Mouse (Mus musculus): ENCODE measurements around the gene Senp1.

Gene Senp1

GRCm38 (mm10) chr15:98048918-98049700 is 44.4 kb downstream of the Senp1 start:
- DNase-seq (ENCODE audit: low spot score in 2 of 2) = no peak

- DNase-seq (ENCODE audit: low spot score in 2 of 2) = no peak
These were observed 49.2 kb downstream of the Senp1 start for GRCm38 (mm10) chr15:98044387-98044786.

- no peak for DNase-seq (ENCODE audit: low spot score in 2 of 2)
These were observed 49.6 kb downstream of the Senp1 start for GRCm38 (mm10) chr15:98043967-98044366.

- no peak for DNase-seq (ENCODE audit: low spot score in 2 of 2)
These were observed 51.0 kb downstream of the Senp1 start for GRCm38 (mm10) chr15:98042508-98042907.

- no peak for DNase-seq (ENCODE audit: low spot score in 2 of 2)
These were observed 53.9 kb downstream of the Senp1 start for GRCm38 (mm10) chr15:98039682-98040081.

GRCm38 (mm10) chr15:98036578-98036977 is 57.0 kb downstream of the Senp1 start:
- no peak for DNase-seq (ENCODE audit: low spot score in 2 of 2)

GRCm38 (mm10) chr15:98035076-98035755 is 58.3 kb downstream of the Senp1 start:
- no peak for DNase-seq (ENCODE audit: low spot score in 2 of 2)

GRCm38 (mm10) chr15:98033233-98033748 is 60.3 kb downstream of the Senp1 start:
- DNase-seq (ENCODE audit: low spot score in 2 of 2) = no peak

- no peak for DNase-seq (ENCODE audit: low spot score in 2 of 2)
These were observed 63.7 kb downstream of the Senp1 start for GRCm38 (mm10) chr15:98029798-98030197.

GRCm38 (mm10) chr15:98026967-98027904 is 66.3 kb downstream of the Senp1 start:
- no peak for DNase-seq (ENCODE audit: low spot score in 2 of 2)

- DNase-seq (ENCODE audit: low spot score in 2 of 2) = no peak
These were observed 67.9 kb downstream of the Senp1 start for GRCm38 (mm10) chr15:98025611-98026010.

GRCm38 (mm10) chr15:98023137-98023536 is 70.4 kb downstream of the Senp1 start:
- DNase-seq (ENCODE audit: low spot score in 2 of 2) = no peak

- DNase-seq (ENCODE audit: low spot score in 2 of 2) = no peak
These were observed 71.7 kb downstream of the Senp1 start for GRCm38 (mm10) chr15:98021886-98022285.

GRCm38 (mm10) chr15:98019047-98019446 is 74.5 kb downstream of the Senp1 start:
- no peak for DNase-seq (ENCODE audit: low spot score in 2 of 2)

GRCm38 (mm10) chr15:98017925-98018324 is 75.6 kb downstream of the Senp1 start:
- DNase-seq (ENCODE audit: low spot score in 2 of 2) = no peak

- no peak for DNase-seq (ENCODE audit: low spot score in 2 of 2)
These were observed 80.7 kb downstream of the Senp1 start for GRCm38 (mm10) chr15:98012810-98013209.

- DNase-seq (ENCODE audit: low spot score in 2 of 2) = no peak
These were observed 88.4 kb downstream of the Senp1 start for GRCm38 (mm10) chr15:98005181-98005580.

- no peak for DNase-seq (ENCODE audit: low spot score in 2 of 2)
These were observed 88.8 kb downstream of the Senp1 start for GRCm38 (mm10) chr15:98004740-98005159.

GRCm38 (mm10) chr15:98003822-98004739 is 89.5 kb downstream of the Senp1 start, which contains the start of gene Col2a1:
TSS of gene Col2a1 (minus strand) at chr15:98004695.
- no peak for DNase-seq (ENCODE audit: low spot score in 2 of 2)

GRCm38 (mm10) chr15:98002991-98003821 is 90.3 kb downstream of the Senp1 start:
- no peak for DNase-seq (ENCODE audit: low spot score in 2 of 2)

Measured in heart, adult 9 months (tissue).